Mouse (Mus musculus) heart, embryonic 11.5 days (tissue): Measurements from ENCODE around the gene Nlk. TPM values are rescaled to one million over a fixed set of nuclear protein-coding genes. Genes with fewer than 3 reads are reported as not detected.

Source experiments
- ATAC-seq: fragments of 200-750 bp; cut with Nextera tagmentation; replicated peaks from 2 replicates; pipeline ENCODE4 v1.8.0; 2017; ENCODE audit warnings: moderate library complexity; ENCODE audit not compliant: insufficient number of reproducible peaks, low FRiP score, low TSS enrichment
- H3K27ac ChIP-seq: fragments of 300-500 bp; sonication (generic); 2 replicates; pipeline ENCODE4 v1.5.1; 2014; ENCODE audit warnings: mild to moderate bottlenecking, low read depth, low read length
- H3K27me3 ChIP-seq: fragments of 300-500 bp; sonication (generic); 2 replicates; pipeline ENCODE4 v1.6.1; 2014; ENCODE audit warnings: mild to moderate bottlenecking, low read length, mixed read lengths; ENCODE audit not compliant: control insufficient read depth, insufficient read depth
- H3K36me3 ChIP-seq: fragments of 300-500 bp; sonication (generic); 2 replicates; pipeline ENCODE4 v1.6.1; 2014; ENCODE audit warnings: mild to moderate bottlenecking, low read length, moderate library complexity, mixed read lengths; ENCODE audit not compliant: control insufficient read depth, insufficient read depth
- H3K4me1 ChIP-seq: fragments of 300-500 bp; sonication (generic); 2 replicates; pipeline ENCODE4 v1.6.1; 2014; ENCODE audit warnings: low read length; ENCODE audit not compliant: control insufficient read depth, insufficient read depth
- H3K4me2 ChIP-seq: fragments of 300-500 bp; sonication (generic); 2 replicates; pipeline ENCODE4 v1.6.1; 2014; ENCODE audit warnings: mild to moderate bottlenecking, moderate library complexity
- H3K4me3 ChIP-seq: fragments of 300-500 bp; sonication (generic); 2 replicates; pipeline ENCODE4 v1.5.1; 2014; ENCODE audit warnings: low read depth, low read length
- H3K9ac ChIP-seq: fragments of 300-500 bp; sonication (generic); 2 replicates; pipeline ENCODE4 v1.6.1; 2014; ENCODE audit warnings: mild to moderate bottlenecking, low read depth, low read length, moderate library complexity
- H3K9me3 ChIP-seq: fragments of 300-500 bp; sonication (generic); replicated peaks from 2 replicates; pipeline ENCODE4 v1.6.1; 2016; ENCODE audit warnings: low read length; ENCODE audit not compliant: control insufficient read depth
- WGBS: fragments of 180-500 bp; shearing (Covaris S2); extraction: QIAGEN DNeasy Blood & Tissue Kit; methylation state at CpG from one replicate; pipeline ENCODE4 v1.1.7; 2014; ENCODE audit not compliant: insufficient replicate concordance; 5-methylcytosine and 5-hydroxymethylcytosine counted together
- polyA plus RNA-seq: library from polyadenylated mRNA; unstranded; fragments of >200 nt; fragmentation: Nextera tagmentation; extraction: Ambion mirVana; gene quantifications from 2 replicates; pipeline ENCODE4 v1.2.1, GENCODE M21; 2014

Nlk gene
- polyA plus RNA-seq, 1 experiment from 2014 or later = 16.1 TPM

DNA sequence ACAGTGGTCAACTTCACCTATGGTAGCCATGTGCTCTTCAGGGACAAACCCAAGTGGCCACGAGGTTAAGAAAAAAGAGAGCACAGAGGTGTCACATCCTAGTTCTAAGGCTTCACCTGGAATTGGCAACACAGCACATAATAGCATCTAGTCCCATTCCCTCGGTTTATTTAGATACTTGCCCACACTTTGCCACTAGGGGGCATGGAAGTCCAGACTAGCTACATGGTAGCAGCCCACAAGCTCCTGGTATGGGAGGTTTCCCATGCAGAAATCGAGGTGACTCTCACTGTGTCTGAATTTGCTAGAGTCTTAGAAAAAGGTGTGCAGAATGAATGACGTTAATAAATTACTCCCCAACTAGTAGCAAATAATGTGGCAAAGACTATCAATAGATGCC is 136.7 kb downstream of the Nlk start:
- no peak for ATAC-seq
- H3K9me3 ChIP-seq = no peaks in the 10 kb centered on the region
- H3K9ac ChIP-seq = no peak overlapping the region
- H3K27me3 ChIP-seq = no peaks in the 10 kb centered on the region
- H3K27ac ChIP-seq = no peak overlapping the region
- H3K4me3 ChIP-seq = no peak overlapping the region
- 15% methylated on average over 4 of the region's 4 CpGs for WGBS
- H3K4me2 ChIP-seq = no peak overlapping the region
- peaks cover 6% of the 10 kb centered on the region for H3K4me1 ChIP-seq
- H3K36me3 ChIP-seq = peaks cover under 1% of the 10 kb centered on the region; the same call in 1 of the 2 replicates

DNA sequence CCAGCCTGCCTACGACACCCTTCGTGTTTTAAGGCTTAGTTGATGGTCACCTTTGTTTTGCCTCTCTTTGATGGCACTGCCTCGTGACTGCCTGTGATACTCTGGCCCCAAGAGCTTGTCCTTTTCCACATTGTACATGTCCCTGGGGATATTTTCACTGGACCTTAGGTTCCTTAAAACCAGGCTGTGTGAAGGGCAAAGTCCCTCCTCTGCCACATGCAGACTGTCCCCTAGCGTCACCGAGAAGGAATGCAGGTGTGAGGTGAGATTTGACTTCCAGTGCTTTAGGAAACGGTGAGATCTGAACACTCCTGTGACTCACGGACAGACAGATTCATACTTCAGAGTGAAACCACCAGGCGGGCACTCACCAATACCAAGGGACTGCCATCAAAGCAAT is 139.9 kb downstream of the Nlk start:
- WGBS = 56% methylated on average over 8 of the region's 8 CpGs
- peaks cover 9% of the 10 kb centered on the region for H3K4me1 ChIP-seq
- no peak overlapping the region for H3K27ac ChIP-seq
- H3K27me3 ChIP-seq = no peaks in the 10 kb centered on the region
- no peaks in the 10 kb centered on the region for H3K9me3 ChIP-seq
- no peak overlapping the region for H3K4me2 ChIP-seq
- no peak overlapping the region for H3K9ac ChIP-seq
- no peak overlapping the region for H3K4me3 ChIP-seq
- ATAC-seq = no peak
- no peaks in the 10 kb centered on the region for H3K36me3 ChIP-seq

- no peak for ATAC-seq
- Histone ChIP-seq H3K27ac (peak overlapping the region; percentile 60; the same call in 1 of the 2 replicates), H3K9me3 (no peaks in the 10 kb centered on the region), H3K36me3 (no peaks in the 10 kb centered on the region), H3K9ac (no peak overlapping the region; the same call in 1 of the 2 replicates), H3K4me3 (no peak overlapping the region), H3K27me3 (no peaks in the 10 kb centered on the region), H3K4me2 (no peak overlapping the region), H3K4me1 (peaks cover 11% of the 10 kb centered on the region)
- 75% methylated on average over 4 of the region's 4 CpGs for WGBS
Measured at GRCm38 (mm10) chr11:78556070-78556469, 141.1 kb downstream of the Nlk start.

- Histone ChIP-seq H3K36me3 (no peaks in the 10 kb centered on the region), H3K4me1 (peaks cover 12% of the 10 kb centered on the region), H3K27me3 (no peaks in the 10 kb centered on the region), H3K4me2 (no peak overlapping the region), H3K9me3 (no peaks in the 10 kb centered on the region), H3K27ac (peak overlapping the region; percentile 60), H3K4me3 (no peak overlapping the region), H3K9ac (no peak overlapping the region; the same call in 1 of the 2 replicates)
- no peak for ATAC-seq
- 68% methylated on average over 3 of the region's 3 CpGs for WGBS
Measured at GRCm38 (mm10) chr11:78555623-78556022, 141.6 kb downstream of the Nlk start.

- Histone ChIP-seq H3K9ac (peak overlapping the region; percentile 78), H3K4me3 (peak overlapping the region; percentile 74), H3K27me3 (no peaks in the 10 kb centered on the region), H3K27ac (peak overlapping the region; percentile 54; the same call in 1 of the 2 replicates), H3K4me1 (peaks cover 23% of the 10 kb centered on the region), H3K4me2 (peak overlapping the region; percentile 83), H3K9me3 (no peaks in the 10 kb centered on the region), H3K36me3 (no peaks in the 10 kb centered on the region)
- 0 out of 2 replicates have a peak, but pooled peaks have one; percentile 9 for ATAC-seq
- WGBS = 32% methylated on average over 6 of the region's 6 CpGs
Measured at GRCm38 (mm10) chr11:78551059-78551398, 146.1 kb downstream of the Nlk start.

- Histone ChIP-seq H3K9ac (peak within 1 kb of the TSS; percentile 78), H3K4me1 (peaks cover 17% of the 10 kb centered on the region), H3K4me3 (peak within 1 kb of the TSS; percentile 74), H3K27me3 (no peaks in the 10 kb centered on the region), H3K4me2 (peak within 1 kb of the TSS; percentile 83), H3K9me3 (no peaks in the 10 kb centered on the region), H3K36me3 (no peaks in the 10 kb centered on the region), H3K27ac (peak within 1 kb of the TSS; percentile 71)
- WGBS = under 1% methylated on average over 54 of the region's 60 CpGs
- peak; percentile 98 for ATAC-seq
Measured at GRCm38 (mm10) chr11:78550168-78551058, 146.8 kb downstream of the Nlk start, which contains the start of gene Tmem97. TSS of gene Tmem97 (minus strand) at chr11:78550777.

DNA sequence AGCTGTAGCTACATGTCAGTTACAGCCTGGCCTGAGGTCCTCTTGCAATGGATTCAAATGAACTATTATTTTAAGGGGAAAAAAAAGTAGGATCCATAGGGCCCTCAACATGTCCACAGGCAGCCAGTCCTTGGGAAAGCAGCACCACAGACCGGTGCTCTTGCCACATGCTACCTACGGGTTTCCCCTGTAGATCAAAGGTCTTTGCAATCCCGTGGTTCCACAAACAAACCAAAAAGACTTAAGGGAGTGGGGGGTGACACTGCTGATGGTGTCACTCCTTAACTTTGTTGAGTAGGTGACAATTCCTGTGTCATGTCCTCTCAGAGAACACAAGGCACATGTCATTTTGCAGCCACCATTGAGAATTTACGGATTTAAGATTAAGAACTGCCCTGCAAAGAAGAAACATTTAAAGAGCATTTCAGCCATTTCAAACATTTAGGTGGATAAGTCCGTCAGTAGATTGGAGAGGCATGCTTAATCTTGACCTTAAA is 147.6 kb downstream of the Nlk start:
- H3K27ac ChIP-seq = no peak overlapping the region

GRCm38 (mm10) chr11:78547718-78548460 is 149.3 kb downstream of the Nlk start:
- no peaks in the 10 kb centered on the region for H3K27me3 ChIP-seq
- no peak overlapping the region for H3K4me3 ChIP-seq
- 83% methylated on average over 2 of the region's 2 CpGs for WGBS
- ATAC-seq = no peak
- H3K36me3 ChIP-seq = peaks cover 9% of the 10 kb centered on the region; the same call in 1 of the 2 replicates
- H3K4me2 ChIP-seq = no peak overlapping the region
- no peaks in the 10 kb centered on the region for H3K9me3 ChIP-seq
- H3K27ac ChIP-seq = no peak overlapping the region
- H3K9ac ChIP-seq = no peak overlapping the region
- peaks cover 15% of the 10 kb centered on the region for H3K4me1 ChIP-seq

More for the DNA sequence above, 147.6 kb downstream of the Nlk start:
- no peak for ATAC-seq
- peak overlapping the region; percentile 74 for H3K4me3 ChIP-seq
- H3K9ac ChIP-seq = peak overlapping the region; percentile 78
- H3K4me2 ChIP-seq = peak overlapping the region; percentile 83
- no peaks in the 10 kb centered on the region for H3K36me3 ChIP-seq
- H3K4me1 ChIP-seq = peaks cover 15% of the 10 kb centered on the region
- no peaks in the 10 kb centered on the region for H3K9me3 ChIP-seq
- 4% methylated on average over 5 of the region's 5 CpGs for WGBS
- no peaks in the 10 kb centered on the region for H3K27me3 ChIP-seq
